Mouse (Mus musculus) frontal cortex, postnatal 25 days (tissue): ENCODE results near the gene AC129217.1.
"Not testable (repeated sequence)": the region's sequence is repeated elsewhere in the genome, so short reads cannot be mapped to it uniquely, and the experiment has no call there.

Experiments
- DNase-seq, 2 experiments: peaks; one replicate each; pipeline ENCODE4 v3.0.0; 2022; ENCODE audit warnings: low spot score in 2 of 2

AC129217.1 gene

DNA sequence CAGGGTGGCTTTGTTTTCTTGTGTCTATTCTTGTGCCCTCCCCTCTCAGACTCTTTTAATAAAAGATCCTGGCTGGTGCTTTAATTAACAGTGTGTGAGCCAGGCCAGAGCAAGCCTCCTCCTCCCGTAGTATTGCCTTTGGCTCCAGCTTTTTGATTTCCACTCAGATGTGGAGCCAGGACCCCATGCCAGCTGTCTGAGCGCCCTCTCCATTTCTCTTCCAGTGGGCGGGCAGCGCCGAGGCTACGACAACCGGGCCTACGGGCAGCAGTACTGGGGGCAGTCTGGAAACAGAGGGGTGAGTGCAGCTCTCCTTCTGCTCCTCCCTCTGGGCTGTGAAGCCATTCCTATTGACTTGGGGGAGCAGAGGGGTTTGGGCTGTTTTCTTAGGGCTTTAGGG, 1.1 kb downstream of the AC129217.1 start:
- DNase-seq: no peak

DNA sequence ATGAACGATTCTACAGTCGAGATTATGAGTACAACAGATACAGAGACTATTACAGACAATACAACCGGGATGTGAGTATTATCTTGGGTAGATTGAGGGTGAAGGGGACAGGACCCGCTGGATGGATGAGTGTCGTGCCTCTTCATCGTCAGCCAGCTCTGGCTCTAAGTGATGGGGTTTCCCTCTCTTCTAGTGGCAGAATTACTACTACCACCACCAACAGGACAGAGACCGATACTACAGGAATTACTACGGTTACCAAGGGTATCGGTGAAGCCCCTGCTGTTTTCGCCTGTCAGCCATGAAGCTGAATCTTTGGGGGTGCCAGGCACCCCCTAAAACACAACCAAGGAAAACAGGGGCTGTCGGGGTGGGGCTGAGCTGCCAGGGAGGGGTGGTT, 1.7 kb downstream of the AC129217.1 start:
- no peak for DNase-seq

DNA sequence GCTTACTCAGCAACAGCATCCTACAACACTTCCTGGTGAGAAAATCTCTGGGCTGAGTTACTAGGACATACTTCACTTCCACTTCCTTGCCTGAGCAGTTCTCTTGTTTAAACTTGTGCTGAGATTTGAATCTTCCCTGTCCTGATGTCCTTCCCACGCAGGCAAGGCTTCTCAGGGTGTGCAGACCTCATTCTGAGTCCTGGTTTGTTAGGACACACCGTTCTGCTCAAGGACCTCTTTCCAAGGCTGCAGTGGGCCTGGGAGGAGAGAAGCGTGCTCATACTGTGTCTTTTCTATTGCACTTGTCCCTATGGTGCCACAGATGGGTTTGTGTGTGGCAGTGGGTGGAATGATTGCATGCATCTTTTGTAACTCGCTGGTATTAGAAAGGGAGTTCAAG, 3.4 kb downstream of the AC129217.1 start:
- no peak for DNase-seq

DNA sequence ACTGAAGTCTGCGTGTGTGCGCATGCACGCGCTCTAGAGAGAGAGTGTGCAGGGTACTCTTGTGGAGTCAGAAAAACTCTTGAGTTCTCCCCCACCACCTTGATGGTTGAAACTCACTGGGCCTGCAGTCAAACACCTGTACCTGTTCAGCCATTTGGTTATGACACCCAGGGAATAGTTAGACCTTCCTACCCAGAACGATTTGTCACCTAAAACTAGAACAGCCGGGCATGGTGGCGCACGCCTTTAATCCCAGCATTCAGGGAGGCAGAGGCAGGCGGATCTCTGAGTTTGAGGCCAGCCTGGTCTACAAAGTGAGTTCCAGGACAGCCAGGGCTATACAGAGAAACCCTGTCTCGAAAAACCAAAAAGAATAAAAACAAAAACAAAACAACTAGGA, 6.8 kb downstream of the AC129217.1 start:
- not testable (repeated sequence) for DNase-seq

DNA sequence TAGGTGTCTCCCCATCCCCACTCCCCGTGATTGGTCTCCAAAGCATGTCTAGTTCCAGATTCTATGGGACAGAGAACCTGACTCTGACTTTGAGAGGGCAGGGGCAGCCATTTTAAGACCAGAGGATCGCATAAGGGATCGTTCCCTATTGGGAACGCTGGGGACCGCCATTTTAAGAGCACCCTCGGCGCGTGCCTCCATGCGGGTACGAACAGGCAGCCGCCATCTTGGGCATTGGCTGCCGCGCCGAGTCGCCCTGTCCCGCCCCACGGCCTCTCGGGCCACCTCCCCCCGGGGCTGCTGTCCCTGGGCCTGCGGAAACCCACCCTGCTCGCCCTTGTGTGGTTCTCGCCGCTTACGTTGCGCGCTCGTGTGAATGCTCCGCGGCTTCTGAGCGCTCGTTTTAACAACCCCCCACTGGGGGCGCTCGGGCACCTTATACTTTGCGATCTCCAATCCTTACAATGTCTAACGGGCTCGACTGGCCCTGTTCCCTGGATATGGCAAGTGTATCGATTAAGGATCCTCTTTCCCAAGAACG, 7.7 kb downstream of the AC129217.1 start, which contains the start of gene Bscl2:
Bscl2 (plus strand) TSS at position 217 of the 541 bp plus-strand sequence.
- DNase-seq: peak; percentile 82 to 84

DNA sequence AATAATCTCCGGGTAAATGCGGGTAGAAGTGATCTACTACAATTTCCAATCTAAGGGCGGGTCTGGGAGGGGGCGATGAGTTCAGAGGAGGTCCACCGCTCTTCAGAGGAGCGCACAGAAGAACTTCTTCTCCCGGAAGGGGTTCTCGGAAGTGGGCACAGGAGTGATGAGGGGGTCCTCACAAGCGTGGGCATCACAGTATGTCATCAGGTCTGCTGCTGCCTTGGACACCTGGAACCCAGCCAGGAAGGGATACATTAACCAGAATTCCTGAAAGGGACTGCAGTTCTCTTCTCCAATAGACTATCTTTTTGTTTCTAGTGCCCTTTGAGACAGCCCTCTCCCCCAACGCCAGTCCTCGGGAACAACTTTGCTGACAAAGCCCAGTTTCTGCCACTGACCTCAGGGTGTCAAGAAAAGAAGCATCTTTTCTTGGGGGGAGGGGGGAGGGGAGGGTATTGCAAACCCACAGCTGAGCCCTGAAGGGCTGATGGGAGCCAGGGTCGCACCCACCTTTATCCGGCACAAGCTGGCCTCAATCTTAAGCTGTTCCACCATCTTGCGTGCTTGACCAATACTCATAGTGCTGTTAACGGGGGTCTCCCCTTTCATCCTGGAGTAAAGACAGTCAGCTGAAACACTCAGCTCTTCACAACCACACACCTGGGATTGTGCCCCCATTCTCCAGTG, 8.6 kb downstream of the AC129217.1 start:
- no peak for DNase-seq

DNA sequence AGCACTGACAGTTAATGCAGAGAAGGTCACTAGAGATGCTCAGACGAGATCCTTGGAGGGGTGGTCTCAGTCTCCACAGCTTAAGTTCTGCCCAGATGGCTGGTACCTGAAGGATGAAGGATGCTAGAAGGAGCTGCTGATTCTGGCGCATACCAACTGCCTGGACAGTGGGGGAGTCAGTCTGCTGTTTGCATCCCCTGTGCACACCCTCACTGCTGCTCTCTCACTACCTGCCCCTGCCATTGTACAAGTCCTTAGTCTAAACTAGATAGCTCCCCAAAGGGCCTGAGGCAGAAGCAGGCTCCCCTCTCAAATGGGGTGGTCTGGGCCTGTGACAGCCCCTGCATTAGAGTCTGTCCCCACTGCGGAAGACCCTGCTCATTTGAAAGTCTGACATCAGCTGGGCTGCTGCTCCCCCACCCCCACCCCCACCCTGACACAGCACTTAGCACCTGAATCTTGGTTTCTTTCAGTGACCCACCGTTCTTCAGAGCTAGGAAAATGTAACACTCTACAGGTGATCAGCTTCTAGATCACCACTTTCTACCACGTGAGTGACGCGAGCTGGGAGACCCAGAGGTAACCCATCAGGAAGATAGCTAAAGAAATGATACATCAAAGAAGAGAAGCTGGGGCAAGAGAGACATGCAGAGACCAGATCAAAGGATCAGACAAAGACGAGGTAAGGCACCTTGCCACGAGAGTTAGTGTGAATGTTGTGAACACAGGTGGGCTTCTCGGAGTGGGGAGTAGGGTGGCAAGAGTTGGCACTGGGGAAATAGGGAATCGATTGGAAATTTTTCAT, 9.7 kb downstream of the AC129217.1 start, which contains the start of gene Gng3:
Gng3 (minus strand) TSS at position 92 of the 805 bp plus-strand sequence.
- peak; percentile 81 to 82 for DNase-seq

DNA sequence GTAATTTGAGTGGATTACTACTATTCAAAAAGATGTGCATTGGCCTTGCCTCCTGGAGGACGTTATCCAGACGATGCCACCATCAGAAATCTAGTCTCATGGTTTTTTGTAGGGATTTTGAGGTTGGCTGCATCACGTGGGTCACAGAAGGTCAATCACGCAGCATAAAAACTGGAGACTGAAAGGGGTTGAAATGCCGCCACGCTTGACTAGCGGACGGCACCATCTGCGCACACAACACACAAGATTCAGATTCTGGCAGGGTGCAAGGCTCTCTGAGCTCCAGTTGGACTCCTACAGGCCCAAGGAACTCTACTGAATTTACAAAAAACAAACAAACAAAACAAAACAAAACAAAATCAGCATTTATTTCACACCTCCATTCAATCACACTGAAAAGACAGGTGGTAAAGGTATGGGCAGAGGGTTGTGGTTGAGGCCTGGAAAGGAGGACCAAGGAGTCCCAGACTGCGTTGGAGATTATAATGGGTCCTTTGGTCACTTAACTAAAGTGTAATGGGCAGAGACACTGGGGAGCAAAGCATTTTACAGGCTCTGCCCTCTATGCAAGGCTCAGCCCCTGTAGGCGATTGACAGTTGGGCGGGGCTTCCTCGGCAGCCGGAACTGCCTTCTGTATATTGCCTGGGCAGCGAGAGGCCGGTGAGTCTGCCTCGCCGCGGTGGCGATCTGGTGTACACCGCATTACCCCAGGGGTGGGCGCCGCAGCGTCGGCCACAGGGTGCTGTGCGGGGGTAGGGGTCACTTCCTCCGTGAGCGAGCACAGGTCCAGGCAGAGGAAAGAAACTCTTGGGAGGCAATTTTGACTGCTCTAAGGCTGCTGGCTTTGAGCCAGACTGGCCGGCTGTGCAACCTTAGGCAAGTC, 10.6 kb downstream of the AC129217.1 start:
- DNase-seq: no peak

DNA sequence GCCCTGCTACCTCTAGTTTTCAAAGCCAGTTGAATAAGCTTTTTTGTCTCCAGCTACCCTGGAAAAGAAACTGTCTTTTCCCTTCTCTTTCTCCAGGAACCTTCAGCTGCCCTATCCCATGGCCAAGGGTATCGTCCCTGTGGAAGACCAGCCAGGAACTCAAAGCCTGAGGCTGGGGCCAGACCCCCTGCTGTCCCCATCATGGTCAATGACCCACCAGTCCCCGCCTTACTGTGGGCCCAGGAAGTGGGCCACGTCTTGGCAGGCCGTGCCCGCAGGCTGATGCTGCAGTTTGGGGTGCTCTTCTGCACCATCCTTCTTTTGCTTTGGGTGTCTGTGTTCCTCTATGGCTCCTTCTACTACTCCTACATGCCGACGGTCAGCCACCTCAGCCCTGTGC, 11.4 kb downstream of the AC129217.1 start:
- no peak for DNase-seq

DNA sequence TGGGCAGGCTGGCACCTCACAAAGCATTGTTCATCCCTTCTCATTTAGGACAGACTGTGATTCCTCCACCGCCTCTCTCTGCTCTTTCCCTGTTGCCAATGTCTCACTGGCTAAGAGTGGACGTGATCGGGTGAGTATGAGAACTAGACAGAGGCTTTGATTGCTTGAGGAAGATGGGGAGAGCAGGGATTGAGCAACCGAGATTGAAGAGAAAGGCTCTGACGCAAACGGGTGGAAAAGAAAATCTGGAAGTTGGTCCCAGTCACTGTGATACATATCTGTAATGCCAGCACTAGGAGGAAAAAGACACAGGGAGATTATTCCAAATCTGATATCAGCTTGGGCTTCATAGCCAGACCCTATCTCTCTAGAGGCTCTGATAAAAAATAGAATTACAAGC, 13.4 kb downstream of the AC129217.1 start:
- DNase-seq: no peak

DNA sequence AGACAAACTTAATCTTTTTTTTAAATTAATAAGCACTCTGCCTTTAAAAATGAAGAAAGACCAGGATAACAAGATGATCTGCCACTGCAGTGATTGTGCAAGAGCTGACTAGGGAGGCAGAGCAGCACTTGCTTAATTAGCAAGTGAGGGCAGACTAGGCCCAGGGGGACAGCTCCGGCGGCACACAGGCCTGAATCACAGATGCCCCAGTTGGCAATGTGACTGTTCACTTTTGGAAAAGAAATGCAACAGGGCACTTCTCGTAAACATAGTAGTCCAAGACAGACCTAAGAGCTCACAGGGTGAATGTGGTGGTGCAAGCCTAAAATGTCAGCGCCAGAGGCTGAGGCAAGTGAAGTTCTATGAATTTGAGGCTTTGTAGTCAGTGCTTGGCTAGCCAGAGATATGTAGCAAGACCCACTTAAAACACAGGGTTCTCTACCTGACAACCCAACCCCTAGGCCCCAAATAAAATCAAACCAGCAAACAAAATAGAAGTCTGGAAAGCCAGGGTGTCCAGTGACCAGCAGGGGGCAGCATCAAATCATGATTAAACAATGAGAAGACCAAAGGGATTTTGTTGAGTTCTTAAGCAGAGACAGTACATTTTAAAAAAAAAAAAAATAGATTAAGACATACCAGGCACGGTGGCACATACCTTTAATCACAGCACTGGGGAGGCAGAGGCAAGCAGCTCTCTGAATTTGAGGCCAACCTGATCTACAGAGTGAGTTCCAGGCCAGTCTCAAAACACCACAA, 15.0 kb downstream of the AC129217.1 start:
- peak; percentile 68 to 81 for DNase-seq

DNA sequence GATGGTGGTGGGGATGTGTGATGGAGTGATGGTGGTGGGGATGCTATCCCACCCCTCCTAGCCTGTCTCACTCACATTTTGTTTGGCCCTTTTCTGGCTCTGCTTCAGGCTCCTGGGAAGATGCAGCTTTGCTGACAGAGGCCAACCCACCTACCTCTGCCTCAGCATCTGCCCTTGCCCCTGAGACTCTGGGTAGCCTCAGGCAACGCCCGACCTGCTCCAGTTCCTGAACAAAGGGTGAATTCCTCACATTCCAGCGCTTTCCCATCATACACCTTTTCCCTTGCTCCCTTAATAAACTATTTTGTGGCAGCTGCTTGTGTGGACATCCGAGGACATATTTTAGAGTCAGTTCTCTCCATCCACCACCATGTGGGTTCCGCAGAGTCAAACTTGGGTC, 18.8 kb downstream of the AC129217.1 start:
- DNase-seq: no peak

DNA sequence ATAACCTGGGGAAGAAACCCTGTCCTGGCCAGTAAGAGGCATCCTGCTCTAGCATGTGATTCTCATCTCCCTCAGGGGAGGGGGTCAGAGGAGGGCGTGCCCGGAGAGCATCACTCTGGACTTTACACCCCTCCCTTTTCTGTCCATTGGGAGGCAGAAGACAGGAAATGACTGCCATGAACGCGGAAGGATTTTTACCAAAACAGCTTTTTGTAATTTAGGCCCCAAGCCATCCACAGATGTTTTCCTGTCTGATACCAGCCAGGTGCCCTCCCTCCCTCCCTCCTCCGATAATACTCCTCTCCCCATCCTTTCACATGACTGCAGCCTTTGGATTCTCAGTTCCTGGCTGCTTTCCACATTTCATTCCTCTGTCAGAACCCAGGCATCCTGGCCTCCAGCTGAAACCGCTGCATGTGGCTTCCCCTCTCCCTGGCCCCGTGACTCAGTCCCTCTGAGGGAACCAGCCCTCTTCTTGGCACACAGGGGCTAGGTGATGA, 20.9 kb downstream of the AC129217.1 start, which contains the start of gene Lrrn4cl:
Lrrn4cl (plus strand) TSS at position 367 of the 500 bp plus-strand sequence.
- DNase-seq: no peak

DNA sequence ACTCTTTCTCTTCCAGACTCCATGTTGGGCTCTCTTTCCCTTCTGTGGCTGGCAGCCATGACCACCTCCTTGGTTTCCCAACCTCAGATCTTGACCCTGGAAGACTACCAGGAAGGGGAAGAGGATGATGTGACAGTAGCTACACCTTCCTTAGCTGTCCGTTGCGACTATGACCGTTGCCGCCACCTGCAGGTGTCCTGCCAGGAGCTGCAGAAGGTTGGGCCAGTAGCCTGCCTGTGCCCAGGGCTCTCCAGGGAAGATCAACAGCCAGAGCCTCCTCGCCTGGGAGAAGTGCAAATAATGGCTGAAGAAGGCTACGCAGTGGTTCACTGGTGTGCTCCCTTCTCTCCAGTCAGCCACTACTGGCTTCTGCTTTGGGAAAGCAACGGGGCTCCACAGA, 22.1 kb downstream of the AC129217.1 start:
- DNase-seq: no peak

DNA sequence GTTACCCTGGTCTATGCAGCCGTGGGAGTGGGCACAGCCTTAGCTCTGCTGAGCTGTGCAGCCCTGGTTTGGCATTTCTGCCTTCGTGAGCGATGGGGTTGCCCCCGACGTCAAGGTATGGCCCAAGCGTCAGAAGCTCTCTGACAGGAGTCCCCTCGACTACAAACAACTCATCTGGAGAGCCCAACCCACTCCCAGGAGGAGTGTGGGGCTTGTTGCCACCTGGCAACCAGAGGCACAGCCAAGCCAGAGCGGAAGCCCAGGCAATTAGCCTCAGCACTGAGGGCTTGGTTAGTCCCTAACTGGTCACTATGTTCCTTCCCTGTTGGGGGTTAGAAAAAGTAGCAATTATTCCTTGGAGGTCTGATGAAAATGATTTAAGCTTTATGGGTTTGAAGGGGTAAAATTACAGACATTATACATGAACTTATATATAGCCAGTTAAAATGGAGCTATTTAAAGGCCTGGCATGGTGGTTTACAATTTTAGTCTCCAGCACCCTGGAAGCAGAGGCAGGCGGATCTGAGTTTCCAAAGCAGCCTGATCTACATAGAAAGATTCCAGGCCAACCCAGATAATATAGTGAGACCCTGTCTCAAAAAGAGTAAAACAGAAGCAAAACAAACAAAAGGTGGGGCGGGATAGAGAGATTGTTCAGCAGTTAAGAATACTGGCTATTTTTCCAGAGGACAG, 22.8 kb downstream of the AC129217.1 start:
- no peak for DNase-seq

DNA sequence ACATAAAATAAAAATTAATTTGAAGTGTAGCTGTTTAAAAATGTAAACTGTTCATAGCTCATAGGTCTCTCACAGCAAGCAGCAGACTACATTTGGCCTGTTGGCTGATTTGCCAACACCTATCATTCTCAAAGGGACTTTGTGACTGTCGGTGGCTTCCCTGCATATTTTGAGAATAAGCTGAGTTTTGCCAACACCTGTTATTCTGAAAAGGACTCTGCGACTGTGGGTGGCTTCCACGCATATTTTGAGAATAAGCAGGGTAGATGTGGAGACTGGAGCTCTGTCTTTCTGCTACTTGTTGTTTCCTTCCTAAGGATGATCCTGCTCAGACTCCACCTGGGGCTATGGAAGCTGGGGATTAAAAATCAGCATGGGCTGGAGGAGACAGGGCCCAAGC, 23.5 kb downstream of the AC129217.1 start:
- no peak for DNase-seq

DNA sequence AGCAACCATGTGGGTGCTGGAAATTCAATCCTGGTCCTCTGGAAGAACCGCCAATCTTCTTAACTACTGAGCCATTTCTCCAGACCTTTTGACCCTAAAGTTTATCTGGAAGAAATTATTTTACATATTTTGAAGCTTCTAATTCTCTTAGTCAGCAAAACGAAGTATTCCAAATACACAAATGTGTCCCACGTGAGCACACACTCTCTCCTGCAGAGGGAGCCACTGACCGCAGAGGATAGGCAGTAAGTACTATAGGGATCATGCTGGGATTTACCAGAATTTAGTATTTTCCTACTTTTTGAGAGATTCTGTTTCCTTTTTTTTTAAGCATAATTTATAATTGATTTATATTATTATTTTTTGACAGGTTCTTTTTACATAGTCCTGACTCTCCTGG, 28.1 kb downstream of the AC129217.1 start:
- no peak for DNase-seq

DNA sequence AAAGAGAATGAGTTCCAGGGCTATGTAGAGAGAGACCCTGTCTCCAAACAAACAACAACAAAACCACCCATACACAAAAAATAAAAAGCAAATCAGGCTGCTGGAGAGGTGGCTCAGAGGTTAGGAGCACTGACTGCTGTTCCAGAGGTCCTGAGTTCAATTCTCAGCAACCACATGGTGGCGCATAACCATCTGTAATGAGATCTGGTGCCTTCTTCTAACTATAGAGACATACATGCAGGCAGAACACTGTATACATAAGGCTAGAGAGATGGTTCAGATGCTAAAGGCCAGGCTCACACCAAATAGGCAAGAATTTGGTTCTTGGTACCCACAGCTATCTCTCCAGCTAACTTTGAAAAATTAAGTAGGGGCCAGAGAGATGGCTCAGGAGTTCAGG, 29.4 kb downstream of the AC129217.1 start:
- no peak for DNase-seq

DNA sequence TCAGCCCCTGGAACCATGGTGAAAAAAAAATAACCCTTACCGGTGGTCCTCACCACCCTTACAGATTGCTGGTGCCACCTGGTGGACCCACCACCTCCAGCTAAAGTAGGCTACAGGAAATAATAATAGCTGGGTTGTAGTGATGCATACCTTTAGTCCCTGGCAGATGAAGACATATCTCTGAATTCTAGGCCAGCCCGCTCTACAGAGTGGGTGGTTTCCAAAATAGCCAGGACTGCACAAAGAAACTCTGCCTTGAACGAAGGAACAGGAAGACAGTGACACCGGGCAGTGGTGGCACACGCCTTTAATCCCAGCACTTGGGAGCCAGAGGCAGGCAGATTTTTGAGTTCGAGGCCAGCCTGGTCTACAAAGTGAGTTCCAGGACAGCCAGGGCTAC, 34.7 kb downstream of the AC129217.1 start:
- no peak for DNase-seq

DNA sequence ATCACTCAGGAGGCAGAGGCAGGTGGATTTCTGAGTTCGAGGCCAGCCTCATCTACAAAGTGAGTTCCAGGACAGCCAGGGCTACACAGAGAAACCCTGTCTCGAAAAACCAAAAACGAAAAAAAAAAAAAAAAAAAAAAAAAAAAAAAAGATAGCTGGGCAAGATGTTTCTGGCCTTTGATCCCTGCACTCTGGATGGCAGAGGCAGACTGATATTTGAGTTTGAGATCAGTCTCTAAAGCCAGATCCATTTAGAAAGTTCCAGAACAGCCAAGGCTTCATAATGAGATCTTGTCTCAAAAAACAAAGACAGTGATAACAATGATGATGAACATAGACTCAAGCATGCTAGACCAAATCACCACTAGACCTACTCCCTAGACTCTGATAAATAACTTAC, 40.8 kb downstream of the AC129217.1 start:
- not testable (repeated sequence) for DNase-seq
